Mouse (Mus musculus) heart, postnatal 10 days (tissue): ENCODE measurements at regions not wholly inside any gene's neighbourhood (a gene's known extent, or its start where the extent isn't known, plus 50 kb on each side); places are given as distances from the start of the nearest gene placed in this dataset.
"Not testable (repeated sequence)": the region's sequence is repeated elsewhere in the genome, so short reads cannot be mapped to it uniquely, and the experiment has no call there.

ENCODE experiments used
- DNase-seq, 2 experiments: peaks; one replicate each; pipeline ENCODE4 v3.0.0; 2021
- intact Hi-C: fragments of 180-260 bp; cut with DNase I; formaldehyde crosslinking; loops from one replicate; pipeline ENCODE4 v1.15.1; 2025

DNA sequence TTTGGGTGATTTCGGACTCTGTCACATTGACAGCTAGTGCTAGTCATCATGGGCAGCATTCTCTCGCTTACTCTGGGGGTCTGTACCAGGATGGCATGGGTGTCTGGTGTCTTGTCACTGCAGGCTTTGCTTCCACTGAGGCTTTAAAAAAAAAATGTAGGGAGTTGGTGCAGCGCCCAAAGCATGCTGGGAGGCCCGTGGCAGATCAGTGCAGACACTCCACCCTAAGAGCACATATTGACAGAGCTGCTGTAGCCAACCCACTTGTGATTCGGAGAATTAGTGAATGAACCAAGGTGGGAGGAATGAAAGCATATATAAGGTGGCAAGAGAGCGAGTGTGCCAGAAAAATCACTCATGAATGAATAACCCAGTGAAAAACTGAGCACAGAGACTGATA is 436.8 kb downstream of the Ptpru start:
- intact Hi-C loops = loop anchor here (10.0 kb wide), 1 partner anchor 434 kb away; the partner anchor contains the start of gene Ptpru
- no peak for DNase-seq

DNA sequence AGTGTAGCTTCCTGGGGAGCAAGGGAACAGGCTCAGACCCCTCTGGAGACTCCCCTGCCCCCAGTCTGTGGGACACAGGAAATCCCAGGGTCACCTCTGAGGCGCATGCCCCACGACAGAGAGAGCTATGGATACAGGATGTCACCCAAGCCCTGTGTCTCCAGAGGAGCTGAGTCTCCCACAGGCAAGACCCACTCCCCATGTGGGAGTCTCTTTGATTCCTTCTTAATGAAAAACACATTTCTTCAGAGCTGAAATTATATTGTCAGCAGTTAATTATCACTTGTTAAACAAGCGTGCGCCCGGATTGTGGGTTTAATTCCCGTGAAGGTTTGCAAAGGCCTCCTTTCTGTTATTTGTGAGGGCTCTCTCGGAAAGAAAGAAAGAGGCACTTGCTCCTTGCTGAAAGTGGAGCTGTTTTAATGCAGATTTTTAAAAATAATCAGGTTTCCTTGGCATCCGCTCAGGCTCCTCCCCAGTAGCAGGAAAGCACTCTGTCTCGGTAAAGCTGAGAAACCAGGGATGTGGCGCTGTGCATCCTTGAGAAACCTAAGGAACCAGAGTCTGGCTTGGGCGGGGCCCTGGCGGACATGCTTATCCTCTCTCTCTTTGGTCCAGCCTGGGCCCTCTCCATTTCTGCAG is 432.6 kb downstream of the Ptpru start:
- intact Hi-C loops = loop anchor here (10.0 kb wide), 1 partner anchor 429 kb away; the partner anchor contains the start of gene Ptpru
- no peak for DNase-seq

DNA sequence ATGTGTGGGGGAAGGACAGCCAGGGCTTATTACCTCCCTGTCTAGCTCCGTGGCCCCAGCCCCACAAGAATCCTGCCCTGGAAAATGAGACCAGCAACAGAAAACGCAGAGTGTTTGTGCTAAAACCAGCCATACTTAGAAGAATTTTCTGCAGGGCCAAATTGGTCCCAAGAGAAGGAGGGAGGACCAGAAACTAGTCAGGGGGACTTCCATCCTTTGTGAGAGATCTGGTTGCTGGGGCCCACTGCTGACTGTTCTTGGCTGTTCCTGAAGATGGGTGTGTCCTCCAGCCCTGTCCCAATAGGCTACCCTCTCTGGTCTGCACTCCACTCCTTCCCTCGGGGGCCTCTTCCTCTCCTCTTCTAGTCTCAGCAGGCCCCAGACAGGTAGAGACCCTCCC is 430.6 kb downstream of the Ptpru start:
- intact Hi-C loops = loop anchor here (10.0 kb wide), 1 partner anchor 427 kb away; the partner anchor contains the start of gene Ptpru
- no peak for DNase-seq

DNA sequence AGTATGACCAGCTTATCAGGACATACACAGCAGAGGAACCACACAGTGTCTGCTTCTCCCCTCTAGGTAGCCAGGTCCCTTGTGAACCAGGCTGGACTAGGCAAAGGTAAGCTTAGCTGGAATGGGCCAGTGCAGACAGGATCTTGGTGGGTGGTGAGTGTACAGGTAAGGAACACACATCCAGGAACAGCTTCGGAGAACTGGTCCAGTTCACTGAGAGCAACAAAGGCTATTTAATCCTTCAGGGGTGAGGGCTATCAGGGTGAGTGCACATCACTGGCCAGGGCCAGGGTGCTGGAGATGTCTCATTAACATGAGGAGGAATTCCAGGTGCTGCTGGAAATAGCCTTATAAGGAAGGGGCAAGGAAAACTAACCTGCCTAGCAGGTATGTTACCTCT is 429.4 kb downstream of the Ptpru start:
- no peak for DNase-seq
- intact Hi-C loops = loop anchor here (10.0 kb wide), 1 partner anchor 426 kb away; the partner anchor contains the start of gene Ptpru

DNA sequence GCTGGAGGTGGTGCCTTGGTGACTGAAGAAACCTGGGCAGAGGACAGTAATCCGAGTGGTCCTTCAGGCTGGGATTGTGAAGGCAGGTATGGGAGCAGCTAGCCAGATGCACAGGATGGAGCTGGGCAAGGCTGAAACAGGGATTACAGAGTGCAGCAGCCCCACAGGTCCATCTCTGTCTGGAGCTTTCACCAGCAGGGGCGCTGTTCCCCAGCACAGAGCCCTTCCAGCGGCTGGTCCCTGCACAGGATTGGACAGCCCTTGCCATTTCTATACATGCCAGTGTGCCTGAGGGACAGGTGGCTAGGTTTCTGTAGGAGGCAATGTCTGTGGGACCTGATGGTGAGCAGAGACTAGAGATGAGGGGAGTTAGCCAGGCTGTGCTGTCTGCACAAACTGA is 428.3 kb downstream of the Ptpru start:
- peak; percentile 41 to 70 for DNase-seq
- intact Hi-C loops = loop anchor here (10.0 kb wide), 1 partner anchor 425 kb away; the partner anchor contains the start of gene Ptpru

DNA sequence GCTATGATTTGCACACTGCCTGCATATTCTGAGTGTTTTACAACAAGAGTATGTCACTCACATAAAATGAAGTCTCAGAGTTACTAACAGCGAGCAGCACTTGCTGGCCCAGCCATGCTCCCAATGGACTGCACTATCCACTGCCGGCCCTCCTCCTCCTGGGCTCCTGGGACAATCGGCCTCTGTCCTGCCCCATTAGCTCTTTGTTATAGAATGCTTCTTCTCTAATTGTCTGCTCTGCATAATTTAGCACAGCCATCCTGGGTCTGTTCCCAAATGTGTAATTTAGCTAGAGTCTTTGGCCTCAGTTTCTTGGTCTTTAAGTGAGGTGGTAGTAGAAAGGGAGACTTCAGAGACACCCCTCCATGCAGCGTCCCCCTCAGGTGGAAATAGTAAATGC is 426.2 kb downstream of the Ptpru start:
- intact Hi-C loops = no loop called here
- DNase-seq = no peak

DNA sequence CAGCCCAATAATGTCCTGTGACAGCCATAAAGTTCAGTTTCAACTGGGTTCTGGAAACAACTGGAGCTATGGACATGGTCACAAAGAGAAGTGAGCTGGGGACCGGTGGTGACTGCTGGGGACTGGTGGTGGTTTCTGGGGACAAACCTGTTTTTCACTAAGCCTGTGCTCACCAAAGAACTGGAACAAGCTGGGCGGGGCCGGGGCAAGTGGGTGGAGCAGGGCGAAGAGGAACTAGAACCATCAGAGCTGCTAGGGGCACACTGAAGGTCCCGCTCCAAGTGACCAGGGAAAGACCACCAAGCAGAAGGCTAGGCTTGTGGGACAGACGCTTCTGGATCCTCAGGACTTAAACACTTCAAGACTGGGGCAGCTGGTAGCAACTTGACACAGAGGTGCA is 424.7 kb downstream of the Ptpru start:
- intact Hi-C loops = no loop called here

DNA sequence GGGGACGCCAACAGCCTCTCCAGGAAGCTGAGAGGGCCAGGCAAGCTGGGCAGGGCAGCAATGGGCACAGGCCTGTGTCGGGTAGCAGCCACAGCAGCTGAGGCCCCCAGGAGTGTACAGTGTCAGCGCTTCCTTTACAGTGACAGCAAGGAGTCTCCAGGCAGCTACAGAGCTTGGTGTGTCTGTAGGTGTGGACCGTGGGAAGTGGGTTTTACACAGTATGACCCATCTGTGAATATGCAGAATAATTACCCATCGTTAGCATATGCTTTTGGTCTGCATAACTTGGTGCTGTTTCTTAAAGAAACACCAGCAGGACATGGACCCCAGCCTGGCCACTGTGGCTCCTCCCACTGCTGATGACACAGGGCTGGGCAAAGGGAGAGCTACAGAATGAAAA is 422.6 kb downstream of the Ptpru start:
- intact Hi-C loops = no loop called here
- no peak for DNase-seq

More for the DNA sequence above, 424.7 kb downstream of the Ptpru start:
- no peak for DNase-seq

DNA sequence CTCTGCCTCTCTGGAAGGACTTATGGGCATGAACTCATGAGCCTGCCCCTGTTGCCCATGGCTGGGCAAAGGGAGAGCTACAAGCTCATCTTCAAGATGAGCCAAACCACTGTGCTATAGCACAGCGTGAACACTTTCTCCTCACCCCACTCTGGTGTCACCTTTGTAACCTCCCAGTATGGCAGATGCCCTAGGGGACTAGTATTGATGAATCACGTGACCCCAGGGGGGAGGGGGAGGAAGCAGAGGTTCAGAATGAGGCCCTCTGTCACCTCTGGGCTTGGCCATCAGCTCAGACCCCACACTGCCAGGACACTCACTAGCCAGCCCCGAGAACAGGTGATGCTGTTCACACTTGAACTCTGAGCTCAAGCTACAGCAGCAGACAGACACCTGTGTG is 421.9 kb downstream of the Ptpru start:
- intact Hi-C loops = no loop called here
- DNase-seq = no peak

DNA sequence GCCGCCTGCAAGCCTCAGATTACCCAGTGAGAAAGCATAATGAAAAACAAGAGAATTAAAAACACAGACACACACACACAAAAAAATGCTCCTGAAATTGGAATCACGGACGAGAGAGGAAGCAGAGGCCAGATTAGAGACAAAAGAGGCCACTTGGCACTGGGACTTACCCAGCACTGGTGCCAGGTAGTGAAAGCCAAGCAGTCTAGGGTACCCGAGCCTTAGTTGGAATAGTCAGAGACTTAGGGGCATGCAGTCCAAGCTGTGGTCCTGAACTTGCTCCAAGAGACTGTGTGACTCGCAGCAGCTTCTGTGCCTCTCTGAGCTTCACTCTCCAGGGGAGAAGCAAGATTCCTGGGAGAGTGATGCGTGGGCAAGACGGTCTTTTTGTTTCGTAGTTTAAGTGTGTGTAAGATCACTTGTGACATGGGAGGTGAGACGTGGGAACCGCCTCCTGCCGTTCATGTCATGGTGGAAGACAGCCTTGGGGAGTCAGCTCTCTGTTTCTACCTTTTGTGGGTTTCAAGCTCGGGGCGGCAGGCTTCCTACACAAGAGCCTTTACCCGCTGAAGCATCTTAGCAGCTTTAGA is 420.8 kb downstream of the Ptpru start:
- intact Hi-C loops = no loop called here
- no peak for DNase-seq

DNA sequence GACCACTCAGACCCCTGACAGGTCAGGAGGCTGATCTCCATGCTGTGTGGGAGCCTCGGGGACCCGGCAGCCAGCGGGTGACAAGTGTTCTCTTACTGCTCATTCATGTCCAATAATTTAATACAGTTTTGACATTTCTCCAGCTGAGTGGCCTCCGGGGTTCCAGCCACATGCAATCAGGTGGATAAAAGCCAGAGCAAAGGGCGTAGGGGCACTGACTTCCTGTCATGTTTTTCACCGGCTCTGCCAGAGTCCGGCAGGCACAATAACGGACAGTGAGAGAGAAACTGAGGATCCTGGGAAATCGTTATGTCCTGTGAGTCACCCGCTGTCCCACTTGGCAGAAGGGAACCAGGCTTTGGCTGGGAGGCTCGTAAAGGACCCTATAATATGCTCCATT is 412.8 kb downstream of the Ptpru start:
- intact Hi-C loops = no loop called here
- no peak for DNase-seq

DNA sequence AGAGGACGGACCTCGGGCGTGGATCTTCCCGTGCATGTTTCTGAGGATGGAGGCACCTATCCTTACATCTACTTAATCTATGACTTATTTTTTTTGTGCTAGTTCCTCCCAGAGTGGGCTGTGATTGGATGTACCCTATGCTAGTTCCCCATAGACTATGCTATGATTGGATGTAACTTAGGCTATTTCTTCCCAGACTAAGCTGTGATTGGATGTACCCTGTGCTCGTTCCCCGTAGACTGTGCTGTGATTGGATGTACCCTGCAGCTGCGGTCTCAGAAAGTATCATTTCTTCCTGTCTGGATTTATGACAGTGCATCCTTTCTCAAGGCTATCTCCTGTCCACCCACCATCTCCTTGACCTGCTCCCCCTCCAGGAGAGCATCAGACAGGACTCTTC is 410.2 kb downstream of the Ptpru start:
- no peak for DNase-seq
- intact Hi-C loops = no loop called here

DNA sequence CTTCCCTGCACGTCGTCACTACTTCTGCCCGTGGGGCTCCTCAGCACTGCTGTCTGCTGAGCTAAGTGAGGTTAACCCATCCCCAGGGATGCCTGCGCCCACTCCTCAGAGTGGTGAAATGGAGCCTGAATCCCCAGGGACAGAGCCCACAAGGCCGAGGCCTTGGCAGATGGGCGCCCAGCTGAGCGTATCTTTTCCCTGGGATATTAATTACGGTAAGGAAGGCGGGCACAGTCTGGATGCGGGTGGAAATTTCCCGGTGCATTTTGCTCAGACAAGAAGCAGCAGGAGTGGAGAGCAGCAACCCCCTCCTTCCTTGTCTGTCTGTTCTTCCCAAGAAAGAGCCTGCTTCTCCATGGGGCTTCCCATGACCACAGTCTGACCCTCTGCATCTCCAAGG is 408.7 kb downstream of the Ptpru start:
- intact Hi-C loops = no loop called here
- DNase-seq = no peak

DNA sequence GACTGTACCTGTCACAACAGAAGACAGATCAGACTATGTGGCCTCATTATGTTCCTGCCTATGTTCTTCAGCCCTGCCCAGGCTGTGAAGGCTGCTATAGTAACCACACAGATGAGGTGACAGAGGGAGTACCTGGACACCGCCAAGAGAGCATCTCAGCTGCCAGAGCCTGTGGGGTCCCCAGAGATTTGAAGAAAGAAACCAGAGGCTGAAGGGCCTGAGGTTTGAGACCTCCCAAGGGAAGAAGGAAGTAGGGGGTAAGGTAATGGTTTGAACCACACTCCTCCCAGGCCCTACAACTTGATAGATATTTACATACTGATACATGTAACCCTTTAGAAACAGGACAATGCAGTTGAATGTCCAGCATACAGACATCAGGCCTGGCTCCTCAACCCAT is 407.7 kb downstream of the Ptpru start:
- intact Hi-C loops = loop anchor here (5.0 kb wide), 2 partner anchors 158 to 407 kb away; partner anchors contain the start of gene Ptpru
- no peak for DNase-seq

DNA sequence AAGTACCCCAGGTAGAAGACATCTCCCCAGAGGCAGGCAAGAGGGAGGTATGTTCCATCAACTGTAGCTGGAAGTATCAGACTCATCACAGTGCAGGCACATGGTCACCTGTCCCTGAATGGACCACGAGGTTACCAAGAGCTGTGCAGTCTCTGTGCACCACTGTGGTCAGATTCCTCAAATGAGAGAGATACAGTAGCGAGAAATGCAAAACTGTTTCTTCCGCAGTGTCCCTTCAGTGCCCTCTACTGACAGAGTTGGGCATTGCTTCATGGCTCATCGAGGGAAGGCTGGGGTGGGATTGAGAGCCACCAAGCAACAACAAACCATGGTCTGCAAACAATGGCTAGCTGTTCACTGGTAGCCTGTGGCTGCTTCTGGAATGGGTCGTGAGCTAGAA is 406.9 kb downstream of the Ptpru start:
- intact Hi-C loops = loop anchor here (1.0 to 5.0 kb wide), 4 partner anchors 159 to 471 kb away; partner anchors contain the start of gene Ptpru
- DNase-seq = peak; percentile 68 to 84

DNA sequence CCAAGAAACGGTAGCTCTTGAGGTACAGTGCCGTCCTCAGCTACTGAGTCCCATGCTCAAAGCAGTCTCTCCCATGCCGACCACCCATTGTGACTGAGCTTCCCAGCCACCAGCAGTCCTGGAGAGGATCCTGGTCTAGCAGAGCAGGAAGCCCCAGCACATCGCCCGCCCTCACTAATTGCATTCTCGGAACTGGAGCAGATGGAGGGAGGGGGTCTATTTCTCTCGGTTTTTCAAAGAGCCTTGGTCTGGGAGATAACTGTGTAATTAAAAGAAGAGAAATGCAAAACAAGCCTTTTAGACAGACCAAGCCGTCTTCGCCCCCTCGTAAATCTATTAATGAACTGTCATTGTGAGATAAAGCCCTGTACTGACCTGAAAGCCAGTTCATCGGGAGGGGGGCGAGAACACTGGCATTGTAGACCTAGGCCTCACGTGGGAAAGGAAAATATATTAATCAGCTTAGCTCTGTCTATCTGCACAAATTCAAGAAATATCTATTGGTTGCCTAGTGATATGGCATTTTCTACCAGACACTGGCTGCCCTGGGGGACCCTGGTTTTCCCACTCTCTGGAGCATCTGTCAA is 405.4 kb downstream of the Ptpru start:
- intact Hi-C loops = loop anchor here (5.0 kb wide), 2 partner anchors 160 to 405 kb away; partner anchors contain the start of gene Ptpru
- DNase-seq = no peak

DNA sequence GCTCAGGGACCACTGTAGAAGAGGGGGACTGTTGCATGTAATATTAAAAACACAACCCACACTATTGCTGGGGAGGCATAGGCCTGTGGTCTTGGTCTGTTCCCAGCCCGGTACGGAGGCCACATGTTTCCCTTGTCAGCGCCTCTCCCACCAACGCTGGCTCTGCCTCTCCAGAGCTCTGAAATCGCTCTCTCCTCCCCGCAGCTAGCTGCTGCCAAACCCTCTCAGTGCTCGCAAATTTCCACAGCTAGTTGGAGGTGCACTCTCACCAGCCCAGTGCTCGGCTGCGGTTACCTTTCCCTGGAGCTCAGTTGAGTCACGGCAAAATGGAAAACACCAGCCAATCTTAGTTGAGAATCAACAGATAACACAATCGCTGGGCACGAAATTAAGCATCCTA is 402.9 kb downstream of the Ptpru start:
- DNase-seq = no peak
- intact Hi-C loops = no loop called here

DNA sequence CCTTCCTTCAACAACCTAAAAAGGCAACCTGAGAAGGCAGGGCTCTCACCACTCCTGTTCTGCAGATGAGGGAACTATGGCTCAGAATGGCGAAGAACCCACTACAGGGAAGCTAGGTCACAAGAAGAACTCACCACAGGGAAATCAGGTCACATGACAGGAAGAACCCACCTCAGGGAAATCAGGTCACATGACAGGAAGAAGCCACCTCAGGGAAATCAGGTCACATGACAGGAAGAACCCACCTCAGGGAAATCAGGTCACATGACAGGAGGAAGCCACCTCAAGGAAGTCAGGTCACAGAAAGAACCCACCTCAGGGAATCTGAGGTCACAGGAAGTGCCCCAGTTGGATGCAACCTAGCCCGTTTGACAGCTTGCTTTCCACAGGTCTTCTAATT is 399.7 kb downstream of the Ptpru start:
- no peak for DNase-seq
- intact Hi-C loops = no loop called here

DNA sequence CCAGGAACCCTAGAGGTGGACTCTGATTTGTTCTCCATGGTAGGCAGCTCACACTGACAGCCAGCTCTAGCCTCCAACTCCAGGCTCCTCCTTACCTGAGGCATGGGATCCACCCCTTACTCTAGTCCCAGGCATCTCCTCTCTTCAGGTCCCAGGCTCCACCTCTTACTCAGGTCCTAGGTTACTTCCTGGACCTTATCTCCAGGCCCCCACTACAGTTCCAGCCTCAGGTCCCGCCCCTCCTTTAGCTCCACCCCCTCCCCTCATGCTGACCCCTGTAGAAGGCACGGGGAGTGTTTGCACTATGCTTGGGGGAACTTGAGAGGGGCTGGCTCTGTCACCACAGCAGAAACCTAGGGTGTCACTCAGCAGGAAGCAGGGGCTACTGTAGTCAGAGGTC is 399.2 kb downstream of the Ptpru start:
- intact Hi-C loops = no loop called here
- DNase-seq = no peak

DNA sequence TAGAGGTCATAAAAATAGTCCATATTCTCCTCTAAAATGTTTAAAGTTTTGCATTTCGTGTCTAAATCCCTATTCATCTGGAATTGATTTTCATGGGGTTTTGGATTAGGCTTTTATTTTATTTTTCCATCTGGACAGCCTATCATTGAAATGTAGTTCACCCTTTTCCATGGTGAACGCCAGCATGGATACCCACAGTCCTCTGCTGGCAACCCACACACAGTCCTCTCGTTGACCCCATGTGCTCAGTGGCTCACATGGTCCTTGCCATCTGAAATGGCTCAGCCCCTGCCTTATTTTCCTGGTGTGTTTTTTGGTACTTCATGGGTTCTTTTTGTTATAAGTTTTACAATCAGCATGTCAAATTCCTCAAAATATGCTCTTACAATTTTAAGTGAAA is 397.2 kb downstream of the Ptpru start:
- no peak for DNase-seq
- intact Hi-C loops = no loop called here

DNA sequence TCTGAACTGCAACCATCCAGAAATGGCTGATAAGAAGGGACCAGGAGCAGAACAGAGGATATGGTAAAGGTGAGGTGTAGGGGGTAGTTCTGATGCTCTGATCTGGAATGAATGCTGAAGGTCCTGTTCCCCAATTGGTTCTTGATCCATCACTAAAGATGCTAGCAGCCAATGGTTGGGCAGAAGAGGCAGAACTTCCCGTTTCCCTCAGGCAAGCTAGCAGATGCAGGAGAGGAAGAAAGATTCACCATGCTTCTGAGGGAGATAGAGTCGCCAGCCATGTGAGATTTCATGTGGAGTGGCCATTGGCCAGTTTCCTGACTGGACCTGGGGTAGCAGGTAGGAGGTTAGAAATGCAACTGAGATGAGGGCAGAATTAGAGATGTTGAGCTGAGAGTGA is 394.6 kb downstream of the Ptpru start:
- no peak for DNase-seq
- intact Hi-C loops = no loop called here

DNA sequence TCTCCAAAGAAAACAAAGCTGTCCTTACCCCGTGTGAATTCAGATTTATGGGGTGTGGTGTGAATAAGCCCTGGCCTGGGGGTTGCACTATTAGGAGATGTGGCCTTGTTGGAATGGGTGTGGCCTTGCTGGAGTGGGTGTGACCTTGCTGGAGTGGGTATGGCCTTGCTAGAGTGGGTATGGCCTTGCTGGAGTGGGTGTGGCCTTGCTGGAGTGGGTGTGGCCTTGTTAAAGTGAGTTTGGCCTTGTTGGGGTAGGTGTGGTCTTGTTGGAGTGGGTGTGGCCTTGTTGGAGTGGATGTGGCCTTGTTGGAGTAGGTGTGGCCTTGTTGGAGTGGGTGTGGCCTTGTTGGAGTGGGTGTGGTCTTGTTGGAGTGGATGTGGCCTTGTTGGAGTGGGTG is 387.8 kb downstream of the Ptpru start:
- intact Hi-C loops, DNase-seq: not testable (repeated sequence)
